Mouse (Mus musculus) E14TG2a.4 (cell line): ENCODE measurements at regions not wholly inside any gene's neighbourhood (a gene's known extent, or its start where the extent isn't known, plus 50 kb on each side); places are given as distances from the start of the nearest gene placed in this dataset.

Experiments
- CTCF ChIP-seq: conservative IDR thresholded peaks from 2 replicates; pipeline ENCODE4 v1.5.1; 2014; ENCODE audit warnings: low read length
- NANOG ChIP-seq: IDR thresholded peaks from 2 replicates; pipeline ENCODE4 v1.6.1; 2014; ENCODE audit warnings: borderline replicate concordance, low read length, mixed read lengths

DNA sequence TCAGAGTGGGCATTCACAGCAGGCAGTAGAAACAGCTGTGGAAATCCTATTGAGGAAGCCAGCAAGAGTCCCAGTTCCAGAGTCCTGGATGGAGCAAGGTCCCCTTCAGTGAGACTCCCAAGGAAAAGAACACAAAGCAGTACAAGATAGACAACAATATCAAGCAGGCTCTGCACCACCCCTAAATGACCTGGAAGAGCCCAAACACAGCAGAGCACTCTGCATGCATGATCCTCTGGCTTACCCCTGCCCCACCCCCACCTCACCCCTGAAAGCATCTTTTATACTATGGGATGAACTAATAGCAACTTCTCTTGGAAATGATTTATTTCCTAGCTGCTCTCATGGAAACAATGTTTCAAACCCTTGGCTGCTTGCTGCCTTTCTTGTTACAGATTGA lies 132.3 kb downstream of the Cxxc4 start:
- TF ChIP-seq CTCF (no peak), NANOG (no peak)
